Mouse (Mus musculus): ENCODE data around the gene 4931422A03Rik. TPM values are rescaled to one million over a fixed set of nuclear protein-coding genes. Genes with fewer than 3 reads are reported as not detected.

4931422A03Rik gene
- polyA plus RNA-seq, 1 experiment from 2014 or later, result 2.2 TPM

- Histone ChIP-seq H3K9me3 (replicated peaks; ENCODE audit: control insufficient read depth, low read length) (no peaks in the 10 kb centered on the region), H3K27ac (ENCODE audit: low read length) (peak overlapping the region; percentile 37), H3K36me3 (ENCODE audit: control insufficient read depth, insufficient read depth, low read length) (no peaks in the 10 kb centered on the region), H3K4me1 (ENCODE audit: control insufficient read depth, insufficient read depth, low read length) (0 out of 2 replicates have a peak, but pooled peaks cover 11% of the 10 kb centered on the region), H3K4me2 (ENCODE audit: low read depth, low read length) (peak overlapping the region; percentile 97), H3K27me3 (ENCODE audit: control insufficient read depth, insufficient read depth, low read length) (peaks cover 25% of the 10 kb centered on the region), H3K9ac (ENCODE audit: low read length) (peak overlapping the region; percentile 77), H3K4me3 (replicated peaks; ENCODE audit: low read length) (peak overlapping the region; percentile 63)
- WGBS, result 30% methylated on average over 10 of the region's 10 CpGs
- no peak for ATAC-seq (ENCODE audit: insufficient read depth, low FRiP score)
Measured at GRCm38 (mm10) chr2:103968919-103969436, 59.2 kb downstream of the 4931422A03Rik start.

GRCm38 (mm10) chr2:103968186-103968585, 60.0 kb downstream of the 4931422A03Rik start:
- WGBS, result 66% methylated on average over 4 of the region's 4 CpGs
- ATAC-seq (ENCODE audit: insufficient read depth, low FRiP score), result no peak
- H3K27me3 ChIP-seq (ENCODE audit: control insufficient read depth, insufficient read depth, low read length), result peaks cover 25% of the 10 kb centered on the region

GRCm38 (mm10) chr2:103965391-103965790, 62.8 kb downstream of the 4931422A03Rik start:
- Histone ChIP-seq H3K9ac (ENCODE audit: low read length) (no peak overlapping the region), H3K27ac (ENCODE audit: low read length) (no peak overlapping the region), H3K36me3 (ENCODE audit: control insufficient read depth, insufficient read depth, low read length) (no peaks in the 10 kb centered on the region), H3K27me3 (ENCODE audit: control insufficient read depth, insufficient read depth, low read length) (peaks cover 12% of the 10 kb centered on the region), H3K4me3 (replicated peaks; ENCODE audit: low read length) (no peak overlapping the region), H3K4me1 (ENCODE audit: control insufficient read depth, insufficient read depth, low read length) (0 out of 2 replicates have a peak, but pooled peaks cover 5% of the 10 kb centered on the region), H3K9me3 (replicated peaks; ENCODE audit: control insufficient read depth, low read length) (no peaks in the 10 kb centered on the region), H3K4me2 (ENCODE audit: low read depth, low read length) (no peak overlapping the region)
- WGBS, result 81% methylated on average over 3 of the region's 3 CpGs
- no peak for ATAC-seq (ENCODE audit: insufficient read depth, low FRiP score)

More at GRCm38 (mm10) chr2:103968186-103968585, 60.0 kb downstream of the 4931422A03Rik start:
- no peak overlapping the region for H3K27ac ChIP-seq (ENCODE audit: low read length)
- no peak overlapping the region for H3K4me2 ChIP-seq (ENCODE audit: low read depth, low read length)
- H3K4me1 ChIP-seq (ENCODE audit: control insufficient read depth, insufficient read depth, low read length), result 0 out of 2 replicates have a peak, but pooled peaks cover 11% of the 10 kb centered on the region
- H3K4me3 ChIP-seq (replicated peaks; ENCODE audit: low read length), result no peak overlapping the region
- H3K36me3 ChIP-seq (ENCODE audit: control insufficient read depth, insufficient read depth, low read length), result no peaks in the 10 kb centered on the region
- H3K9me3 ChIP-seq (replicated peaks; ENCODE audit: control insufficient read depth, low read length), result no peaks in the 10 kb centered on the region
- H3K9ac ChIP-seq (ENCODE audit: low read length), result no peak overlapping the region

GRCm38 (mm10) chr2:103962349-103962748, 65.8 kb downstream of the 4931422A03Rik start:
- Histone ChIP-seq H3K9me3 (replicated peaks; ENCODE audit: control insufficient read depth, low read length) (no peaks in the 10 kb centered on the region), H3K4me2 (ENCODE audit: low read depth, low read length) (no peak overlapping the region), H3K27me3 (ENCODE audit: control insufficient read depth, insufficient read depth, low read length) (peaks cover 4% of the 10 kb centered on the region; the same call in 1 of the 2 replicates), H3K36me3 (ENCODE audit: control insufficient read depth, insufficient read depth, low read length) (no peaks in the 10 kb centered on the region), H3K9ac (ENCODE audit: low read length) (no peak overlapping the region), H3K4me3 (replicated peaks; ENCODE audit: low read length) (no peak overlapping the region), H3K4me1 (ENCODE audit: control insufficient read depth, insufficient read depth, low read length) (no peaks in the 10 kb centered on the region), H3K27ac (ENCODE audit: low read length) (no peak overlapping the region)
- no peak for ATAC-seq (ENCODE audit: insufficient read depth, low FRiP score)
- 79% methylated on average over 4 of the region's 4 CpGs for WGBS

- WGBS, result 85% methylated on average over 6 of the region's 6 CpGs
- no peak for ATAC-seq (ENCODE audit: insufficient read depth, low FRiP score)
Measured at GRCm38 (mm10) chr2:103959574-103959973, 68.6 kb downstream of the 4931422A03Rik start.

GRCm38 (mm10) chr2:103959066-103959465, 69.1 kb downstream of the 4931422A03Rik start:
- WGBS, result 84% methylated on average over 5 of the region's 5 CpGs
- no peak for ATAC-seq (ENCODE audit: insufficient read depth, low FRiP score)
- H3K27me3 ChIP-seq (ENCODE audit: control insufficient read depth, insufficient read depth, low read length), result no peaks in the 10 kb centered on the region
- H3K9ac ChIP-seq (ENCODE audit: low read length), result no peak overlapping the region
- H3K4me2 ChIP-seq (ENCODE audit: low read depth, low read length), result no peak overlapping the region
- H3K4me3 ChIP-seq (replicated peaks; ENCODE audit: low read length), result no peak overlapping the region
- no peaks in the 10 kb centered on the region for H3K4me1 ChIP-seq (ENCODE audit: control insufficient read depth, insufficient read depth, low read length)
- H3K36me3 ChIP-seq (ENCODE audit: control insufficient read depth, insufficient read depth, low read length), result no peaks in the 10 kb centered on the region
- no peak overlapping the region for H3K27ac ChIP-seq (ENCODE audit: low read length)
- no peaks in the 10 kb centered on the region for H3K9me3 ChIP-seq (replicated peaks; ENCODE audit: control insufficient read depth, low read length)

More at GRCm38 (mm10) chr2:103959574-103959973, 68.6 kb downstream of the 4931422A03Rik start:
- Histone ChIP-seq H3K27ac (ENCODE audit: low read length) (no peak overlapping the region), H3K4me1 (ENCODE audit: control insufficient read depth, insufficient read depth, low read length) (no peaks in the 10 kb centered on the region), H3K4me3 (replicated peaks; ENCODE audit: low read length) (no peak overlapping the region), H3K4me2 (ENCODE audit: low read depth, low read length) (no peak overlapping the region), H3K9me3 (replicated peaks; ENCODE audit: control insufficient read depth, low read length) (no peaks in the 10 kb centered on the region), H3K27me3 (ENCODE audit: control insufficient read depth, insufficient read depth, low read length) (no peaks in the 10 kb centered on the region), H3K9ac (ENCODE audit: low read length) (no peak overlapping the region), H3K36me3 (ENCODE audit: control insufficient read depth, insufficient read depth, low read length) (no peaks in the 10 kb centered on the region)

- H3K4me3 ChIP-seq (replicated peaks; ENCODE audit: low read length), result no peak overlapping the region
- no peaks in the 10 kb centered on the region for H3K36me3 ChIP-seq (ENCODE audit: control insufficient read depth, insufficient read depth, low read length)
- H3K4me1 ChIP-seq (ENCODE audit: control insufficient read depth, insufficient read depth, low read length), result no peaks in the 10 kb centered on the region
- 61% methylated on average over 3 of the region's 3 CpGs for WGBS
- H3K27ac ChIP-seq (ENCODE audit: low read length), result no peak overlapping the region
- no peaks in the 10 kb centered on the region for H3K9me3 ChIP-seq (replicated peaks; ENCODE audit: control insufficient read depth, low read length)
- no peaks in the 10 kb centered on the region for H3K27me3 ChIP-seq (ENCODE audit: control insufficient read depth, insufficient read depth, low read length)
- ATAC-seq (ENCODE audit: insufficient read depth, low FRiP score), result no peak
- no peak overlapping the region for H3K9ac ChIP-seq (ENCODE audit: low read length)
- no peak overlapping the region for H3K4me2 ChIP-seq (ENCODE audit: low read depth, low read length)
Measured at GRCm38 (mm10) chr2:103958634-103959033, 69.5 kb downstream of the 4931422A03Rik start.

- no peak within 1 kb of the TSS for H3K4me2 ChIP-seq (ENCODE audit: low read depth, low read length)
- H3K27me3 ChIP-seq (ENCODE audit: control insufficient read depth, insufficient read depth, low read length), result no peaks in the 10 kb centered on the region
- H3K4me3 ChIP-seq (replicated peaks; ENCODE audit: low read length), result no peak within 1 kb of the TSS
- H3K36me3 ChIP-seq (ENCODE audit: control insufficient read depth, insufficient read depth, low read length), result no peaks in the 10 kb centered on the region
- H3K9ac ChIP-seq (ENCODE audit: low read length), result no peak within 1 kb of the TSS
- no peaks in the 10 kb centered on the region for H3K9me3 ChIP-seq (replicated peaks; ENCODE audit: control insufficient read depth, low read length)
- no peak within 1 kb of the TSS for H3K27ac ChIP-seq (ENCODE audit: low read length)
- ATAC-seq (ENCODE audit: insufficient read depth, low FRiP score), result no peak
- WGBS, result 58% methylated on average over 10 of the region's 10 CpGs
- H3K4me1 ChIP-seq (ENCODE audit: control insufficient read depth, insufficient read depth, low read length), result no peaks in the 10 kb centered on the region
Measured at GRCm38 (mm10) chr2:103957649-103958546, 70.3 kb downstream of the 4931422A03Rik start, which contains the start of gene Lmo2. Gene Lmo2 (plus strand): TSS chr2:103957986.

- ATAC-seq (ENCODE audit: insufficient read depth, low FRiP score), result peak; percentile 45; the same call in 1 of the 2 replicates
- H3K27ac ChIP-seq (ENCODE audit: low read length), result no peak overlapping the region
Measured at GRCm38 (mm10) chr2:103956867-103957266, 71.3 kb downstream of the 4931422A03Rik start.

More at GRCm38 (mm10) chr2:103956867-103957266, 71.3 kb downstream of the 4931422A03Rik start:
- no peaks in the 10 kb centered on the region for H3K27me3 ChIP-seq (ENCODE audit: control insufficient read depth, insufficient read depth, low read length)
- WGBS, result 72% methylated on average over 6 of the region's 6 CpGs
- no peaks in the 10 kb centered on the region for H3K4me1 ChIP-seq (ENCODE audit: control insufficient read depth, insufficient read depth, low read length)
- H3K36me3 ChIP-seq (ENCODE audit: control insufficient read depth, insufficient read depth, low read length), result no peaks in the 10 kb centered on the region
- H3K4me2 ChIP-seq (ENCODE audit: low read depth, low read length), result no peak overlapping the region
- H3K9me3 ChIP-seq (replicated peaks; ENCODE audit: control insufficient read depth, low read length), result no peaks in the 10 kb centered on the region
- H3K9ac ChIP-seq (ENCODE audit: low read length), result no peak overlapping the region
- no peak overlapping the region for H3K4me3 ChIP-seq (replicated peaks; ENCODE audit: low read length)
